Mouse (Mus musculus) 3134 (cell line): ENCODE data around the gene Tcf20.

ENCODE experiments used
- DNase-seq: peaks from one replicate; pipeline ENCODE4 v3.0.0-alpha.2; 2011; ENCODE audit warnings: low spot score; ENCODE audit not compliant: insufficient read length; ENCODE audit errors: extremely low read depth

Gene Tcf20

GRCm38 (mm10) chr15:82928844-82929243 is 58.8 kb downstream of the Tcf20 start:
- DNase-seq, result no peak

GRCm38 (mm10) chr15:82928023-82928422 is 59.6 kb downstream of the Tcf20 start:
- DNase-seq, result no peak

- DNase-seq, result no peak
Measured at GRCm38 (mm10) chr15:82927057-82927456, 60.6 kb downstream of the Tcf20 start.

- no peak for DNase-seq
Measured at GRCm38 (mm10) chr15:82924679-82925425, 62.8 kb downstream of the Tcf20 start.

GRCm38 (mm10) chr15:82923531-82923930 is 64.1 kb downstream of the Tcf20 start:
- DNase-seq, result no peak

GRCm38 (mm10) chr15:82922755-82923154 is 64.9 kb downstream of the Tcf20 start:
- no peak for DNase-seq

GRCm38 (mm10) chr15:82922052-82922451 is 65.6 kb downstream of the Tcf20 start:
- DNase-seq, result peak; percentile 54

- no peak for DNase-seq
Measured at GRCm38 (mm10) chr15:82921559-82921958, 66.1 kb downstream of the Tcf20 start.

GRCm38 (mm10) chr15:82920895-82921515 is 66.7 kb downstream of the Tcf20 start:
- peak; percentile 32 for DNase-seq

- no peak for DNase-seq
Measured at GRCm38 (mm10) chr15:82917965-82918364, 69.7 kb downstream of the Tcf20 start.

- no peak for DNase-seq
Measured at GRCm38 (mm10) chr15:82917207-82917844, 70.3 kb downstream of the Tcf20 start.

GRCm38 (mm10) chr15:82914455-82914854 is 73.2 kb downstream of the Tcf20 start:
- DNase-seq, result no peak

- DNase-seq, result no peak
Measured at GRCm38 (mm10) chr15:82911965-82912337, 75.7 kb downstream of the Tcf20 start.

- no peak for DNase-seq
Measured at GRCm38 (mm10) chr15:82911001-82911964, 76.4 kb downstream of the Tcf20 start.

- no peak for DNase-seq
Measured at GRCm38 (mm10) chr15:82910596-82910995, 77.1 kb downstream of the Tcf20 start.

- DNase-seq, result no peak
Measured at GRCm38 (mm10) chr15:82909791-82910190, 77.9 kb downstream of the Tcf20 start.

- no peak for DNase-seq
Measured at GRCm38 (mm10) chr15:82908521-82908920, 79.2 kb downstream of the Tcf20 start.

GRCm38 (mm10) chr15:82907306-82907705 is 80.4 kb downstream of the Tcf20 start:
- DNase-seq, result no peak

GRCm38 (mm10) chr15:82906574-82907061 is 81.1 kb downstream of the Tcf20 start:
- no peak for DNase-seq
